Mouse (Mus musculus) kidney, embryonic 16.5 days (tissue): ENCODE results near the gene Col16a1. TPM values are rescaled to one million over a fixed set of nuclear protein-coding genes. Genes with fewer than 3 reads are reported as not detected.

Source experiments
- ATAC-seq: fragments of 200-750 bp; cut with Nextera tagmentation; 2 replicates; pipeline ENCODE4 v1.8.0; 2017; ENCODE audit warnings: moderate TSS enrichment; ENCODE audit not compliant: low FRiP score, low TSS enrichment
- H3K27ac ChIP-seq: fragments of 300-500 bp; sonication (generic); 2 replicates; pipeline ENCODE4 v1.5.1; 2014; ENCODE audit warnings: low read length
- H3K27me3 ChIP-seq: fragments of 300-500 bp; sonication (generic); 2 replicates; pipeline ENCODE4 v1.6.1; 2014; ENCODE audit warnings: low read length, control low read depth, mixed read lengths; ENCODE audit not compliant: insufficient read depth
- H3K36me3 ChIP-seq: fragments of 300-500 bp; sonication (generic); 2 replicates; pipeline ENCODE4 v1.6.1; 2014; ENCODE audit warnings: low read length, control low read depth, mixed read lengths; ENCODE audit not compliant: insufficient read depth
- H3K4me1 ChIP-seq: fragments of 300-500 bp; sonication (generic); 2 replicates; pipeline ENCODE4 v1.6.1; 2014; ENCODE audit warnings: low read length, control low read depth, mixed read lengths; ENCODE audit not compliant: insufficient read depth
- H3K4me2 ChIP-seq: fragments of 300-500 bp; sonication (generic); replicated peaks from 2 replicates; pipeline ENCODE4 v1.6.1; 2014; ENCODE audit warnings: low read depth, low read length
- H3K4me3 ChIP-seq: fragments of 300-500 bp; sonication (generic); 2 replicates; pipeline ENCODE4 v1.5.1; 2014; ENCODE audit warnings: mild to moderate bottlenecking, low read length
- H3K9ac ChIP-seq: fragments of 300-500 bp; sonication (generic); replicated peaks from 2 replicates; pipeline ENCODE4 v1.6.1; 2014; ENCODE audit warnings: low read length
- H3K9me3 ChIP-seq: fragments of 300-500 bp; sonication (generic); 2 replicates; pipeline ENCODE4 v1.6.1; 2016; ENCODE audit warnings: low read length, control low read depth
- WGBS: fragments of 180-500 bp; shearing (Covaris S2); extraction: QIAGEN DNeasy Blood & Tissue Kit; methylation state at CpG from one replicate; pipeline ENCODE4 v1.1.7; 2014; 5-methylcytosine and 5-hydroxymethylcytosine counted together
- polyA plus RNA-seq: library from polyadenylated mRNA; unstranded; fragments of >200 nt; fragmentation: Nextera tagmentation; extraction: Ambion mirVana; gene quantifications from 2 replicates; pipeline ENCODE4 v1.2.1, GENCODE M21; 2015

Gene Col16a1
- 41.2 and 48.8 TPM in 2 replicates for polyA plus RNA-seq

GRCm38 (mm10) chr4:130047331-130048202, at the start of gene Col16a1:
Col16a1 (plus strand) TSS chr4:130047840.
- peak within 1 kb of the TSS; percentile 53 for H3K4me3 ChIP-seq
- H3K9me3 ChIP-seq, result no peaks in the 10 kb centered on the region
- H3K4me1 ChIP-seq, result peaks cover 44% of the 10 kb centered on the region
- H3K36me3 ChIP-seq, result no peaks in the 10 kb centered on the region
- WGBS, result 2% methylated on average over 44 of the region's 46 CpGs
- peak within 1 kb of the TSS; percentile 84 for H3K4me2 ChIP-seq
- peak within 1 kb of the TSS; percentile 95 for H3K27ac ChIP-seq
- H3K9ac ChIP-seq, result peak within 1 kb of the TSS; percentile 78
- H3K27me3 ChIP-seq, result no peaks in the 10 kb centered on the region
- ATAC-seq, result peak; percentile 93

- 45% methylated on average over 11 of the region's 11 CpGs for whole genome bisulfite sequencing
- Histone ChIP-seq H3K4me1 (peaks cover 11% of the 10 kb centered on the region), H3K27ac (no peak overlapping the region), H3K4me2 (no peak overlapping the region), H3K9me3 (no peaks in the 10 kb centered on the region), H3K9ac (no peak overlapping the region), H3K27me3 (peaks cover 12% of the 10 kb centered on the region; the same call in 1 of the 2 replicates), H3K4me3 (no peak overlapping the region), H3K36me3 (no peaks in the 10 kb centered on the region)
- no peak for ATAC-seq
These were observed 49.5 kb upstream of the Col16a1 start for GRCm38 (mm10) chr4:129998124-129998523.

GRCm38 (mm10) chr4:130001710-130002109, 45.9 kb upstream of the Col16a1 start:
- Histone ChIP-seq H3K27ac (peak overlapping the region; percentile 70), H3K9me3 (no peaks in the 10 kb centered on the region), H3K27me3 (peaks cover 12% of the 10 kb centered on the region; the same call in 1 of the 2 replicates), H3K36me3 (no peaks in the 10 kb centered on the region), H3K4me1 (peaks cover 15% of the 10 kb centered on the region), H3K4me3 (no peak overlapping the region), H3K9ac (no peak overlapping the region; the same call in 1 of the 2 replicates), H3K4me2 (no peak overlapping the region)
- 20% methylated on average over 5 of the region's 5 CpGs for WGBS
- ATAC-seq, result peak; percentile 5; the same call in 1 of the 2 replicates

- Histone ChIP-seq H3K27ac (peak overlapping the region; percentile 70), H3K9me3 (no peaks in the 10 kb centered on the region), H3K4me3 (no peak overlapping the region), H3K4me2 (no peak overlapping the region), H3K27me3 (peaks cover 12% of the 10 kb centered on the region; the same call in 1 of the 2 replicates), H3K4me1 (peaks cover 17% of the 10 kb centered on the region), H3K9ac (no peak overlapping the region; the same call in 1 of the 2 replicates), H3K36me3 (no peaks in the 10 kb centered on the region)
- peak; percentile 80 for ATAC-seq
- WGBS, result 41% methylated on average over 10 of the region's 10 CpGs
These were observed 45.5 kb upstream of the Col16a1 start for GRCm38 (mm10) chr4:130002157-130002556.

GRCm38 (mm10) chr4:130005593-130005992, 42.0 kb upstream of the Col16a1 start:
- WGBS, result 62% methylated on average over 9 of the region's 9 CpGs
- H3K4me3 ChIP-seq, result no peak overlapping the region
- peaks cover 17% of the 10 kb centered on the region for H3K4me1 ChIP-seq
- H3K27ac ChIP-seq, result no peak overlapping the region
- ATAC-seq, result no peak
- H3K4me2 ChIP-seq, result no peak overlapping the region
- H3K36me3 ChIP-seq, result no peaks in the 10 kb centered on the region
- H3K9ac ChIP-seq, result no peak overlapping the region
- peaks cover 15% of the 10 kb centered on the region; the same call in 1 of the 2 replicates for H3K27me3 ChIP-seq
- no peaks in the 10 kb centered on the region for H3K9me3 ChIP-seq

GRCm38 (mm10) chr4:130006533-130006932, 41.1 kb upstream of the Col16a1 start:
- peaks cover 15% of the 10 kb centered on the region; the same call in 1 of the 2 replicates for H3K27me3 ChIP-seq
- H3K4me2 ChIP-seq, result peak overlapping the region; percentile 61
- peak overlapping the region; percentile 35 for H3K4me3 ChIP-seq
- no peaks in the 10 kb centered on the region for H3K36me3 ChIP-seq
- H3K9me3 ChIP-seq, result no peaks in the 10 kb centered on the region
- peak overlapping the region; percentile 49 for H3K9ac ChIP-seq
- H3K27ac ChIP-seq, result no peak overlapping the region
- peak; percentile 17; the same call in 1 of the 2 replicates for ATAC-seq
- H3K4me1 ChIP-seq, result peaks cover 13% of the 10 kb centered on the region
- 19% methylated on average over 25 of the region's 25 CpGs for WGBS

- WGBS, result 76% methylated on average over 14 of the region's 14 CpGs
- H3K36me3 ChIP-seq, result no peaks in the 10 kb centered on the region
- H3K4me3 ChIP-seq, result no peak overlapping the region
- no peak overlapping the region for H3K4me2 ChIP-seq
- no peak overlapping the region for H3K27ac ChIP-seq
- H3K27me3 ChIP-seq, result peaks cover 15% of the 10 kb centered on the region; the same call in 1 of the 2 replicates
- no peak for ATAC-seq
- no peak overlapping the region for H3K9ac ChIP-seq
- no peaks in the 10 kb centered on the region for H3K9me3 ChIP-seq
- H3K4me1 ChIP-seq, result peaks cover 6% of the 10 kb centered on the region
These were observed 38.6 kb upstream of the Col16a1 start for GRCm38 (mm10) chr4:130009043-130009442.

- Histone ChIP-seq H3K4me3 (no peak overlapping the region), H3K4me2 (no peak overlapping the region), H3K36me3 (no peaks in the 10 kb centered on the region), H3K27ac (no peak overlapping the region), H3K9ac (no peak overlapping the region), H3K27me3 (peaks cover 15% of the 10 kb centered on the region; the same call in 1 of the 2 replicates), H3K9me3 (no peaks in the 10 kb centered on the region), H3K4me1 (peaks cover 6% of the 10 kb centered on the region)
- ATAC-seq, result no peak
- WGBS, result 85% methylated on average over 4 of the region's 4 CpGs
These were observed 36.9 kb upstream of the Col16a1 start for GRCm38 (mm10) chr4:130010723-130011122.

GRCm38 (mm10) chr4:130012234-130012633, 35.4 kb upstream of the Col16a1 start:
- H3K9me3 ChIP-seq, result no peaks in the 10 kb centered on the region
- H3K27ac ChIP-seq, result no peak overlapping the region
- 78% methylated on average over 6 of the region's 6 CpGs for WGBS
- H3K4me1 ChIP-seq, result no peaks in the 10 kb centered on the region
- no peak overlapping the region for H3K4me2 ChIP-seq
- ATAC-seq, result no peak
- peaks cover 15% of the 10 kb centered on the region; the same call in 1 of the 2 replicates for H3K27me3 ChIP-seq
- H3K9ac ChIP-seq, result no peak overlapping the region
- no peaks in the 10 kb centered on the region for H3K36me3 ChIP-seq
- no peak overlapping the region for H3K4me3 ChIP-seq

GRCm38 (mm10) chr4:130013111-130013510, 34.5 kb upstream of the Col16a1 start:
- Histone ChIP-seq H3K4me2 (no peak overlapping the region), H3K9me3 (no peaks in the 10 kb centered on the region), H3K27me3 (peaks cover 7% of the 10 kb centered on the region; the same call in 1 of the 2 replicates), H3K4me3 (no peak overlapping the region), H3K27ac (no peak overlapping the region), H3K4me1 (no peaks in the 10 kb centered on the region), H3K36me3 (no peaks in the 10 kb centered on the region), H3K9ac (no peak overlapping the region)
- ATAC-seq, result no peak
- 60% methylated on average over 10 of the region's 10 CpGs for WGBS
